Mouse (Mus musculus) Patski (cell line): ENCODE results near the gene Ucn. TPM values are rescaled to one million over a fixed set of nuclear protein-coding genes. Genes with fewer than 3 reads are reported as not detected.

Source experiments
- ATAC-seq: fragments of 100-300 bp; one replicate; pipeline ENCODE4 v1.8.0; 2021
- CTCF ChIA-PET: fragments of 350-600 bp; sonication (Branson Sonifier 250); formaldehyde crosslinking; loops from one replicate; lab custom pipeline; 2022; ENCODE audit warnings: inconsistent platforms; lab: Charles Lee
- POLR2A ChIA-PET: fragments of 350-600 bp; sonication (Branson Sonifier 250); formaldehyde crosslinking; loops from one replicate; lab custom pipeline; 2022; ENCODE audit warnings: antibody characterized with exemption, inconsistent platforms; lab: Charles Lee
- DNase-seq: peaks from one replicate; pipeline ENCODE4 v3.0.0-alpha.2; 2011; ENCODE audit warnings: low read depth, low spot score
- H3K27me3 ChIP-seq: fragments of 371-371 bp; one replicate; pipeline ENCODE4 v1.5.1; 2021
- CTCF ChIP-seq: fragments of 100-300 bp; IDR thresholded peaks from one replicate; pipeline ENCODE4 v1.5.1; 2021
- in situ Hi-C: fragments of 300-500 bp; cut with MboI; formaldehyde crosslinking; loops from 3 replicates; pipeline ENCODE4 v1.11.1; 2018; ENCODE audit warnings: low pct_unique_long_range_greater_than_20kb, mixed read lengths
- polyA plus RNA-seq: library from polyadenylated mRNA; unstranded; gene quantifications from one replicate; pipeline ENCODE4 v1.2.3, GENCODE M21; 2021

The Ucn gene
- polyA plus RNA-seq, 1 experiment from 2014 or later, result not detected

- DNase-seq (no peak), ATAC-seq (no peak)
- no peak for TF ChIP-seq CTCF
- POLR2A ChIA-PET, result interaction anchor here (0.6 kb wide), 1 partner anchor 1877 kb away, joined by 3 read pairs; no protein-coding TSS in a partner anchor
- CTCF ChIA-PET, result no interaction called here
- H3K27me3 ChIP-seq, result peaks cover 19% of the 10 kb centered on the region
- in situ Hi-C loops, result no loop called here
These were observed 22.3 kb downstream of the Ucn start, which contains the start of gene Trim54 for GRCm38 (mm10) chr5:31116354-31116753. TSS of gene Trim54 (plus strand) at chr5:31116712.

GRCm38 (mm10) chr5:31110781-31111180, 27.8 kb downstream of the Ucn start:
- POLR2A ChIA-PET, result no interaction called here
- DNase-seq (no peak), ATAC-seq (no peak)
- in situ Hi-C loops, result no loop called here
- peak; percentile 78 for TF ChIP-seq CTCF
- CTCF ChIA-PET, result interaction anchor here (1.8 kb wide), 1 partner anchor 13 kb away, joined by 5 read pairs; no protein-coding TSS in a partner anchor
- H3K27me3 ChIP-seq, result peaks cover 10% of the 10 kb centered on the region

- ATAC-seq (no peak), DNase-seq (no peak)
- in situ Hi-C loops, result no loop called here
- POLR2A ChIA-PET, result no interaction called here
- CTCF ChIA-PET, result no interaction called here
- H3K27me3 ChIP-seq, result peaks cover 21% of the 10 kb centered on the region
- TF ChIP-seq CTCF, result no peak
These were observed 30.6 kb downstream of the Ucn start, which contains the start of gene Slc30a3 for GRCm38 (mm10) chr5:31108000-31108490. TSS of gene Slc30a3 (minus strand) at chr5:31108237.

GRCm38 (mm10) chr5:31105814-31106335, 32.8 kb downstream of the Ucn start, which contains the start of gene Dnajc5g:
TSS of gene Dnajc5g (plus strand) at chr5:31106285.
- no peak for ATAC-seq

GRCm38 (mm10) chr5:31095711-31096480, 42.7 kb downstream of the Ucn start:
- no peak for TF ChIP-seq CTCF
- DNase-seq, result no peak
- ATAC-seq, result no peak
- peaks cover 39% of the 10 kb centered on the region for H3K27me3 ChIP-seq
- ChIA-PET POLR2A (no interaction called here), CTCF (interaction anchor here (0.9 to 1.5 kb wide), 2 partner anchors 16 to 48 kb away, joined by 3 to 4 read pairs; partner anchors contain the start of gene Atraid)
- in situ Hi-C loops, result no loop called here

More at GRCm38 (mm10) chr5:31105814-31106335, 32.8 kb downstream of the Ucn start, which contains the start of gene Dnajc5g:
- in situ Hi-C loops, result no loop called here
- no peak for TF ChIP-seq CTCF
- ChIA-PET CTCF (no interaction called here), POLR2A (no interaction called here)
- no peak for DNase-seq
- H3K27me3 ChIP-seq, result peaks cover 21% of the 10 kb centered on the region

GRCm38 (mm10) chr5:31094799-31095691, 43.6 kb downstream of the Ucn start:
- POLR2A ChIA-PET, result no interaction called here
- TF ChIP-seq CTCF, result no peak
- ATAC-seq, result no peak

GRCm38 (mm10) chr5:31094100-31094798, 44.4 kb downstream of the Ucn start:
- in situ Hi-C loops, result no loop called here
- no peak for DNase-seq
- CTCF ChIA-PET, result interaction anchor here (1.5 kb wide), 1 partner anchor 18 kb away, joined by 4 read pairs; no protein-coding TSS in a partner anchor
- POLR2A ChIA-PET, result no interaction called here
- H3K27me3 ChIP-seq, result peaks cover 39% of the 10 kb centered on the region
- TF ChIP-seq CTCF, result no peak
- no peak for ATAC-seq

More at GRCm38 (mm10) chr5:31094799-31095691, 43.6 kb downstream of the Ucn start:
- peaks cover 39% of the 10 kb centered on the region for H3K27me3 ChIP-seq
- DNase-seq, result no peak
- CTCF ChIA-PET, result interaction anchor here (0.9 to 1.5 kb wide), 2 partner anchors 17 to 47 kb away, joined by 3 to 4 read pairs; partner anchors contain the start of gene Atraid
- in situ Hi-C loops, result no loop called here

- DNase-seq (no peak), ATAC-seq (peak; percentile 22)
- POLR2A ChIA-PET, result no interaction called here
- peaks cover 34% of the 10 kb centered on the region for H3K27me3 ChIP-seq
- in situ Hi-C loops, result no loop called here
- no peak for TF ChIP-seq CTCF
- CTCF ChIA-PET, result no interaction called here
These were observed 45.2 kb downstream of the Ucn start for GRCm38 (mm10) chr5:31093151-31094041.
